Mouse (Mus musculus): ENCODE data around the gene Ccnl1. TPM values are rescaled to one million over a fixed set of nuclear protein-coding genes. Genes with fewer than 3 reads are reported as not detected.

Gene Ccnl1
- total RNA-seq, 2 experiments from 2014 or later, result 131 to 289 TPM

GRCm38 (mm10) chr3:65960291-65960945 lies 2.4 kb upstream of the Ccnl1 start:
- ATAC-seq (replicated peaks; ENCODE audit: poor library complexity, severe bottlenecking), result no peak

GRCm38 (mm10) chr3:65959416-65960001 lies 1.5 kb upstream of the Ccnl1 start:
- no peak for ATAC-seq (replicated peaks; ENCODE audit: poor library complexity, severe bottlenecking)

- ATAC-seq (replicated peaks; ENCODE audit: poor library complexity, severe bottlenecking), result no peak
Measured at GRCm38 (mm10) chr3:65958840-65959185, 764 bp upstream of the Ccnl1 start.

GRCm38 (mm10) chr3:65957271-65958101 lies 563 bp downstream of the Ccnl1 start:
- ATAC-seq (replicated peaks; ENCODE audit: poor library complexity, severe bottlenecking), result peak; percentile 57

- ATAC-seq (replicated peaks; ENCODE audit: poor library complexity, severe bottlenecking), result no peak
Measured at GRCm38 (mm10) chr3:65954499-65955391, 3.3 kb downstream of the Ccnl1 start.

- ATAC-seq (replicated peaks; ENCODE audit: poor library complexity, severe bottlenecking), result no peak; the same call in 1 of the 2 replicates
Measured at GRCm38 (mm10) chr3:65950831-65951365, 7.2 kb downstream of the Ccnl1 start.

- peak; percentile 54 for ATAC-seq (replicated peaks; ENCODE audit: poor library complexity, severe bottlenecking)
Measured at GRCm38 (mm10) chr3:65950304-65950703, 7.7 kb downstream of the Ccnl1 start.

GRCm38 (mm10) chr3:65945277-65945932 lies 12.6 kb downstream of the Ccnl1 start:
- ATAC-seq (replicated peaks; ENCODE audit: poor library complexity, severe bottlenecking), result no peak

- peak; percentile 22; the same call in 1 of the 2 replicates for ATAC-seq (replicated peaks; ENCODE audit: poor library complexity, severe bottlenecking)
Measured at GRCm38 (mm10) chr3:65944713-65945112, 13.3 kb downstream of the Ccnl1 start.

- no peak for ATAC-seq (replicated peaks; ENCODE audit: poor library complexity, severe bottlenecking)
Measured at GRCm38 (mm10) chr3:65943453-65943852, 14.6 kb downstream of the Ccnl1 start.

- peak; percentile 58 for ATAC-seq (replicated peaks; ENCODE audit: poor library complexity, severe bottlenecking)
Measured at GRCm38 (mm10) chr3:65941052-65941451, 17.0 kb downstream of the Ccnl1 start.

GRCm38 (mm10) chr3:65938211-65938610 lies 19.8 kb downstream of the Ccnl1 start:
- peak; percentile 76 for ATAC-seq (replicated peaks; ENCODE audit: poor library complexity, severe bottlenecking)

GRCm38 (mm10) chr3:65936384-65936783 lies 21.7 kb downstream of the Ccnl1 start:
- no peak for ATAC-seq (replicated peaks; ENCODE audit: poor library complexity, severe bottlenecking)

- ATAC-seq (replicated peaks; ENCODE audit: poor library complexity, severe bottlenecking), result no peak
Measured at GRCm38 (mm10) chr3:65935153-65935552, 22.9 kb downstream of the Ccnl1 start.

- no peak for ATAC-seq (replicated peaks; ENCODE audit: poor library complexity, severe bottlenecking)
Measured at GRCm38 (mm10) chr3:65933726-65934125, 24.3 kb downstream of the Ccnl1 start.

- ATAC-seq (replicated peaks; ENCODE audit: poor library complexity, severe bottlenecking), result no peak
Measured at GRCm38 (mm10) chr3:65931542-65931941, 26.5 kb downstream of the Ccnl1 start.

GRCm38 (mm10) chr3:65930636-65931035 lies 27.4 kb downstream of the Ccnl1 start:
- ATAC-seq (replicated peaks; ENCODE audit: poor library complexity, severe bottlenecking), result peak; percentile 20

GRCm38 (mm10) chr3:65929821-65930633 lies 28.0 kb downstream of the Ccnl1 start:
- peak; percentile 53 for ATAC-seq (replicated peaks; ENCODE audit: poor library complexity, severe bottlenecking)

Data from granulocyte monocyte progenitor cell, adult 5-6 weeks (primary cell).